Mouse (Mus musculus) lung, embryonic 16.5 days (tissue): ENCODE measurements around the gene Gm39115. TPM values are rescaled to one million over a fixed set of nuclear protein-coding genes. Genes with fewer than 3 reads are reported as not detected.

Experiments used
- ATAC-seq: fragments of 200-750 bp; cut with Nextera tagmentation; 2 replicates; pipeline ENCODE4 v1.8.0; 2017; ENCODE audit warnings: low read depth, mild to moderate bottlenecking, moderate library complexity
- H3K27ac ChIP-seq: fragments of 300-500 bp; sonication (generic); 2 replicates; pipeline ENCODE4 v1.5.1; 2014; ENCODE audit warnings: mild to moderate bottlenecking, control low read depth, low read length
- H3K27me3 ChIP-seq: fragments of 300-500 bp; sonication (generic); 2 replicates; pipeline ENCODE4 v1.6.1; 2014; ENCODE audit warnings: low read depth, low read length, mixed read lengths; ENCODE audit not compliant: control insufficient read depth, insufficient read depth
- H3K36me3 ChIP-seq: fragments of 300-500 bp; sonication (generic); 2 replicates; pipeline ENCODE4 v1.6.1; 2014; ENCODE audit warnings: low read length; ENCODE audit not compliant: control insufficient read depth, insufficient read depth
- H3K4me1 ChIP-seq: fragments of 300-500 bp; sonication (generic); replicated peaks from 2 replicates; pipeline ENCODE4 v1.6.1; 2014; ENCODE audit warnings: low read length, mixed read lengths; ENCODE audit not compliant: control insufficient read depth, insufficient read depth
- H3K4me2 ChIP-seq: fragments of 300-500 bp; sonication (generic); 2 replicates; pipeline ENCODE4 v1.6.1; 2014; ENCODE audit warnings: low read depth, low read length, control low read depth
- H3K4me3 ChIP-seq: fragments of 300-500 bp; sonication (generic); 2 replicates; pipeline ENCODE4 v1.5.1; 2014; ENCODE audit warnings: mild to moderate bottlenecking, low read length, control low read depth
- H3K9ac ChIP-seq: fragments of 300-500 bp; sonication (generic); 2 replicates; pipeline ENCODE4 v1.6.1; 2014; ENCODE audit warnings: low read length, control low read depth
- H3K9me3 ChIP-seq: fragments of 300-500 bp; sonication (generic); 2 replicates; pipeline ENCODE4 v1.6.1; 2016; ENCODE audit warnings: low read length; ENCODE audit not compliant: control insufficient read depth
- WGBS: fragments of 180-500 bp; shearing (Covaris S2); extraction: QIAGEN DNeasy Blood & Tissue Kit; methylation state at CpG from one replicate; pipeline ENCODE4 v1.1.7; 2014; 5-methylcytosine and 5-hydroxymethylcytosine counted together
- polyA plus RNA-seq: library from polyadenylated mRNA; unstranded; fragments of >200 nt; fragmentation: Nextera tagmentation; extraction: Ambion mirVana; gene quantifications from 2 replicates; pipeline ENCODE4 v1.2.1, GENCODE M21; 2015

Gene Gm39115
- polyA plus RNA-seq, 1 experiment from 2014 or later: not detected

DNA sequence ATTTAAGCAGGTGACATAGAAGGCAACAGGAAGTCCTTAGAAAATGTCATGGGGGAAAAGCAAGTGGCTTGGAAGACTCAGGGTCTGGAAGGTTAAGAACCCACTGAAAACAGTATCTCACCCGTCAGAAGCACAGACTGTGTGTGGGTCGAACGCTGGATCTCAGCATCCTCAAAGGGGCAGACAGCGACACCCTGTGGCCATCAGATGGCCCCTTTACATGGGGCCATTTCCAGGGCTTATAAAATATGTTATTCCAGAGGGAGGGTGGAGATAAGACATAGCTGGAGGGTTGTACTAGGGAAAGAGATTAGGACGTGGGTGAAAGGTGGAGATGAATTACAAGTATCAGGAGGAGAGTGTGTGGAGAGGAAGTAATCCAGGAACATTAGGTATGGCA lies 16.2 kb downstream of the Gm39115 start:
- Histone ChIP-seq H3K4me2 (no peak overlapping the region), H3K4me3 (no peak overlapping the region), H3K27me3 (no peaks in the 10 kb centered on the region), H3K9ac (no peak overlapping the region), H3K4me1 (no peaks in the 10 kb centered on the region), H3K9me3 (no peaks in the 10 kb centered on the region), H3K27ac (no peak overlapping the region), H3K36me3 (no peaks in the 10 kb centered on the region)
- WGBS: 12% methylated on average over 5 of the region's 5 CpGs
- ATAC-seq: no peak

- no peaks in the 10 kb centered on the region for H3K36me3 ChIP-seq
- no peaks in the 10 kb centered on the region for H3K4me1 ChIP-seq
- no peak overlapping the region for H3K4me3 ChIP-seq
- H3K9me3 ChIP-seq: no peaks in the 10 kb centered on the region
- H3K27ac ChIP-seq: no peak overlapping the region
- H3K4me2 ChIP-seq: no peak overlapping the region
- WGBS: 43% methylated on average over 5 of the region's 5 CpGs
- no peak overlapping the region for H3K9ac ChIP-seq
- ATAC-seq: no peak
- no peaks in the 10 kb centered on the region for H3K27me3 ChIP-seq
Observed at GRCm38 (mm10) chr7:142104747-142105146, 31.1 kb downstream of the Gm39115 start.

DNA sequence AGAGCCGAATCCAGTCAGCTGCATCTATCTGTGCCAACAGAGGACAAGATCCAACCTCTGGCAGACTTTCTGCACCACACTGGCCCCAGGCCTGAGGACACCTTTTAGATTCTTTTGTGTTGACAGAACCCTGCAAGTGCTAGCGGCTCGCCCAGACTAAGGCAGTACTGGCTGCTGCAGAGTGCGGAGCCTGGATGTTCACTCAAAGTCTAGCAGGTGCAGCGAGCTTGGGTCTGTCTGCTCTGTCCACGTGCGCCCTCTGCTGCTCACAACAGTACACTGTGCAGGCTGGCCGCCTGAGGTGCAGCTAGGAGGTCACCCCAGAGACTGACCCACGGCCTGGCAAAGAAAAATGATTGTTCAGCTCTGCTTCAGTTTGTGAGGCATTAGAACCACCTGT lies 38.1 kb downstream of the Gm39115 start:
- no peak overlapping the region for H3K9ac ChIP-seq
- no peaks in the 10 kb centered on the region for H3K36me3 ChIP-seq
- ATAC-seq: peak; percentile 56; the same call in 1 of the 2 replicates
- H3K27ac ChIP-seq: no peak overlapping the region
- no peaks in the 10 kb centered on the region for H3K9me3 ChIP-seq
- H3K4me3 ChIP-seq: no peak overlapping the region
- WGBS: 8% methylated on average over 9 of the region's 9 CpGs
- H3K4me2 ChIP-seq: no peak overlapping the region
- H3K4me1 ChIP-seq: peaks cover 2% of the 10 kb centered on the region; the same call in 1 of the 2 replicates
- peaks cover 48% of the 10 kb centered on the region for H3K27me3 ChIP-seq

GRCm38 (mm10) chr7:142096701-142097100 lies 39.1 kb downstream of the Gm39115 start:
- H3K4me3 ChIP-seq: no peak overlapping the region
- no peak for ATAC-seq
- H3K9ac ChIP-seq: no peak overlapping the region
- WGBS: 59% methylated on average over 4 of the region's 4 CpGs
- no peaks in the 10 kb centered on the region for H3K9me3 ChIP-seq
- H3K4me1 ChIP-seq: peaks cover 2% of the 10 kb centered on the region; the same call in 1 of the 2 replicates
- peaks cover 50% of the 10 kb centered on the region for H3K27me3 ChIP-seq
- H3K4me2 ChIP-seq: no peak overlapping the region
- H3K36me3 ChIP-seq: no peaks in the 10 kb centered on the region
- no peak overlapping the region for H3K27ac ChIP-seq

- Histone ChIP-seq H3K36me3 (no peaks in the 10 kb centered on the region), H3K4me2 (peak within 1 kb of the TSS; percentile 98), H3K27ac (0 out of 2 replicates have a peak within 1 kb of the TSS, but pooled peaks have one; percentile 10), H3K4me3 (peak within 1 kb of the TSS; percentile 72), H3K27me3 (peaks cover 54% of the 10 kb centered on the region), H3K4me1 (peaks cover 2% of the 10 kb centered on the region; the same call in 1 of the 2 replicates), H3K9me3 (no peaks in the 10 kb centered on the region), H3K9ac (peak within 1 kb of the TSS; percentile 78)
- ATAC-seq: peak; percentile 89
- under 1% methylated on average over 54 of the region's 63 CpGs for WGBS
Observed at GRCm38 (mm10) chr7:142095183-142095931, 40.5 kb downstream of the Gm39115 start, which contains the start of gene Dusp8. Gene Dusp8, minus strand, starts transcription at chr7:142095843.

DNA sequence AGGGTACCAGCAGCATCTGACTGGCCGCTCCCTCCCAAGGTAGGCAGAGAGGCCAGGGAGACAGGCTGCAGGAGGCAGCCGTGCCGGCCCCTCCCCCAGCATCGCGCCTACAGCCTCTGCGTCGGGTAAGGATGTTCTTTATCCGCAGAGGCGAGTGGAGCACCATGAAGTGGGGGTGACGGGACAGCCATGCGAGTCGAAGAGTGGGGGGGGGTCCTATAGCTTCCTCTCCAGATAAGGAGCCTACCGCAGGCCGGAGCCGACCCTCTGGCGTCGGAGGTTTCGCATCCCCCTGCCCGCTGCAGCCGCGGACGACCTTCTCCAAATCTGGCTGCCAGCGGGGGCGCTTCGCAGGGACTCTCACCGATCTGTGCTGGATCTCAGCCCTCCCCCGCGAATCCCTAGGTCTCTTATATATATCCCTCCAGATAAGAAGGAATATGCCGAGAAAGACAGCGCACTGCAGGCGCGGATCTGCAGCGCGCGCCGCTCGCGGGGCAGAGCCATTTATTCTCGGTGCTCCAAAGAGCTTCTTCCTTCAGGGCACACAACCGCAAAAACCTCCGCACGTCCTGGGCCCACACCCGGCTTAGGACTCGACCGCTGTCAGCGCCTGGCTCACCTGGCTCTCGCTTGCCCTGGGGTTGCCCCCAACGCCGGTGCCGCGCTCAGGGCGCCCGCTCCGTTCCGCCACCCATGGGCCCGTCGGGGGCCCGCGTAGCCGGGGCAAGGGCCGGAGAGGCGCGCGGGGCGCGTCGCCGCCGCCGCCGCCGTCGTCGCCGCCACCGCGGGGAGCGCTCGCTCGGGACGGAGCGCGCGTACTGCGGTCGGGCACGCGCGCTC lies 41.3 kb downstream of the Gm39115 start:
- Histone ChIP-seq H3K4me2 (peak overlapping the region; percentile 98), H3K27me3 (peaks cover 54% of the 10 kb centered on the region), H3K4me3 (peak overlapping the region; percentile 72), H3K27ac (0 out of 2 replicates have a peak overlapping the region, but pooled peaks have one; percentile 10), H3K4me1 (peaks cover 2% of the 10 kb centered on the region; the same call in 1 of the 2 replicates), H3K36me3 (no peaks in the 10 kb centered on the region), H3K9me3 (no peaks in the 10 kb centered on the region), H3K9ac (peak overlapping the region; percentile 78)
- WGBS: under 1% methylated on average over 82 of the region's 89 CpGs
- peak; percentile 51 for ATAC-seq

- no peak for ATAC-seq
- H3K27ac ChIP-seq: no peak overlapping the region
- peaks cover 56% of the 10 kb centered on the region for H3K27me3 ChIP-seq
- no peaks in the 10 kb centered on the region for H3K9me3 ChIP-seq
- H3K4me1 ChIP-seq: peaks cover 2% of the 10 kb centered on the region; the same call in 1 of the 2 replicates
- 31% methylated on average over 6 of the region's 6 CpGs for WGBS
- no peaks in the 10 kb centered on the region for H3K36me3 ChIP-seq
- H3K9ac ChIP-seq: no peak overlapping the region
- peak overlapping the region; percentile 98 for H3K4me2 ChIP-seq
- H3K4me3 ChIP-seq: peak overlapping the region; percentile 72
Observed at GRCm38 (mm10) chr7:142093696-142094240, 42.1 kb downstream of the Gm39115 start.

DNA sequence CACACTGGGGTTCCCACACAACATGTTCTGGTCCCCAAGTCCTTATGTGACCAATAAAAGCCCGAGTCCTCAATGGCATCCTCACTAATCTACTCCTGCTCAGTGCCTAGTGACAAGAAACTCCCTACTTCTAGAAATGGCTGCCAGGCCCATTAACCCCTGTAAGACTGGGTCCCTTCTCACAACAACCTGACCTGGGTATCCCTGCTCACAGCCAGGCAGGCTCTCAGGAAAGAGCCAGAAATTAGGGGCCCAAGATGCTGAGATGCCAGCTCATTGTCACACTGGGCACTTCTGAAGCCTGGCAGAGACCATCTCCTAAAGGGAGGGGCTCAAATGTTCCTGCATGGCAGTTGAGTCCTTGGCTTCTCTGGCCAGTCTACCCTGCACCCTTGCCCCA lies 42.8 kb downstream of the Gm39115 start:
- 65% methylated on average over 1 of the region's 1 CpGs for WGBS
- H3K9me3 ChIP-seq: no peaks in the 10 kb centered on the region
- no peak overlapping the region for H3K4me3 ChIP-seq
- H3K4me2 ChIP-seq: no peak overlapping the region
- peaks cover 57% of the 10 kb centered on the region for H3K27me3 ChIP-seq
- no peak overlapping the region for H3K27ac ChIP-seq
- H3K4me1 ChIP-seq: peaks cover 2% of the 10 kb centered on the region; the same call in 1 of the 2 replicates
- no peaks in the 10 kb centered on the region for H3K36me3 ChIP-seq
- H3K9ac ChIP-seq: no peak overlapping the region
- no peak for ATAC-seq

DNA sequence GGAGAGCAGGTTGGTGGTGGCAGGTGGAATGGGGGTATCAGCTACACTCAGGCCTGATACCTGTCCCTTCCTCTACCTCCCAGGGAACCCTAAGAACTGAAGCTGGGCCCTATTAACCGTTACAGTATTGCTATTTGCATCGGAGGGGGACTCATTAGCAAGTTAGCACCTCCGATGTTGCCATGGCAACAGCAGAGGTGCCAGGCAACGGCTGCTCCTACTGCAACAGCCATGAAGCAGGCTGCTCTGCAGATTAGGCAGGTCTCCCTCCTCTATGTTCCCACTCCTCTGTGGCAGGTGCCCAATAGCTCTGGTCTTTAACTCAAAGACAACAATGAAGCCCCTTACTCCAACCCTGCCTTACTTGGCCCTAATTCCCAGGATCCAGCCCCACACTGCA lies 44.0 kb downstream of the Gm39115 start:
- Histone ChIP-seq H3K4me2 (no peak overlapping the region), H3K27ac (no peak overlapping the region), H3K4me1 (peaks cover 2% of the 10 kb centered on the region; the same call in 1 of the 2 replicates), H3K36me3 (no peaks in the 10 kb centered on the region), H3K27me3 (peaks cover 49% of the 10 kb centered on the region), H3K9ac (no peak overlapping the region), H3K9me3 (no peaks in the 10 kb centered on the region), H3K4me3 (no peak overlapping the region)
- no peak for ATAC-seq
- 8% methylated on average over 4 of the region's 4 CpGs for WGBS
